Mouse (Mus musculus) c-Kit-positive CD71-positive TER-119-negative erythroid progenitor cells, embryonic 14.5 days (primary cell): ENCODE data around the gene Nfe2l3.
"Not testable (repeated sequence)": the region's sequence is repeated elsewhere in the genome, so short reads cannot be mapped to it uniquely, and the experiment has no call there.

Experiments
- DNase-seq: peaks from one replicate; pipeline ENCODE4 v3.0.0-alpha.2; 2013; ENCODE audit warnings: low read depth

The Nfe2l3 gene

DNA sequence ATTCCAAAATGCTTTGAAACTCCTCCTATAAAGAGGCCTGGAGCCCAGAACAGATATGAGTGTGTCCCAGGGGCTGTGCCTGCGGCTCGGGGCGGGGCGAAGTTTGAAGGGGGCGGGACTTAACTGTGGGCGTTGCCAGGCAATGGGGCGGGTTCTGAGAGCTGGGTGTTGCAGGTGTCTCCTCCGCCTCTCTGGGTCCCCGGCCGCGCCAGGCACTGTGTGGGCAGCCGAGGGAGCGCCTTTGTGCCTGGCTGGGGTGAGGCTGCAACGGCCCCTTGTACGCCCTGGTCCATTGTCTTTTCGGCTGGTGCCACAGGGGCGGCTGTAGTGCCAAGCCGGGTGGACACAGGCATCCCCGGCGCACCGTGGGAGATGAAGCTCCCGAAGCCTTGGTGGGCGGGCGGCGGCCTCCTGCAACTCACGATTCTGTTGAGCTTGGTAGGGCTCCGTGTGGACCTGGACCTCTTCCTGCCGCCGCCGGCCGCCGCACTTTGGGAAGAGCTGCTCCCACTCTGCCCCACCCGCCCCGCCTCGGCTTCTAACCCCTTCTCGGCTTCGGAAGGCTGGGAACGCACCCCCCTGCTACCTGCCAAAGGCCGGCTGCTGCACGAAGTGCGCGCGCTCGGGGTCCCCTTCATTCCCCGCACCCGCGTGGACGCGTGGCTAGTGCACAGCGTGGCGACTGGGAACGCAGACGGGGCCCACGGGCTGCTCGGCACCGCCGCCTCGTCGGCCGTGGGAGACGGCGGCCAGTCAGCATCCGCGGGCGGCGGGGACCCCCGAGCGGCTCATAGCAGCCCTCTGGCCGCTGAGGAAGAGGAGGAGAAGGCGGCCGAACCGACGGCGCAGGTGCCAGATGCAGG, at the start of gene Nfe2l3:
Gene Nfe2l3 (plus strand): TSS at position 136 of the 863 bp plus-strand sequence.
- DNase-seq, result peak; percentile 67

DNA sequence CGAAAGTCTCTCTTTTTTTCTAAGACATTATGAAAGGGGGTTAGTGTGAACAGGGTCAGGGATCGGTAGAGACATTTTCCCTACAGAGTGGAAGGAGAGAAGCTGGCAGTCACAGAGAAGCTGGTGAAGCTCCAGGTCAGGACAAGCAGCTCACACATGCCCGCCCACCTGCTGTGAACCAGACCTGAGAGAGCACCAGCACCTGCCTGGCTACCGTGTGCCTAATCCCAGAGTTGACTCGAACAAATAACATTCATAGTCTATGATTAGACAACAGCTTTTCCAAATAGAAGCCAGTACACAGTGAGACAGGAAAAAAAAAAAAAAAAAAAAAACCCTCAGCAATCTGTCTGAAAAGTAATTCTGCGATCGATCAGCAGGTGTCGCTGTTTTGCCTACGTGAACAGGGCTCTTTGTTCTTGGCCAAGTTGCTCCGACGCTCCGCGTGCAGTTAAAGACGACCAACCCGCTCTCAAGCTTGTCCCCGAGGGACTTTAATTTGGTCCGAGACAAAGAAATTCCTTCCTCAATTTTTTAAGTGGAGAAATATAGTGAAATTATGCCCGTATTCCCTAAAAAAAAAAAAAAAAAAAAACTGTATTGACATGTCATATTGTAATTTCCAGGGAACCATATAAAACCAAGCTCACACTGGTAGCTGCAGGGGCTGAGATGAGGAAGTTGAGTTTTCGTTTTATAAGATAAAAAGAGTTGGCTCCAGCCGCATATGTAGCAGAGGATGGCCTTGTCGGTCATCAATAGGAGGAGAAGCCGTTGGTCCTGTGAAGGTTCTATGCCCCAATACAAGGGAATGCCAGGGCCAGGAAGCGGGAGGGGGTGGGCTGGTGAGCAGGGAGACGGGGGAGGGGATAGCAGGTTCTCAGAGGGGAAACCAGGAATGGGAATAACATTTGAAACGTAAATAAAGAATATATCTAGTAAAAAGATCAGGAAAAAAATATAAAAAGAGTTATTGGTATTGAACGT, 48.4 kb upstream of the Nfe2l3 start:
- peak; percentile 84 for DNase-seq

DNA sequence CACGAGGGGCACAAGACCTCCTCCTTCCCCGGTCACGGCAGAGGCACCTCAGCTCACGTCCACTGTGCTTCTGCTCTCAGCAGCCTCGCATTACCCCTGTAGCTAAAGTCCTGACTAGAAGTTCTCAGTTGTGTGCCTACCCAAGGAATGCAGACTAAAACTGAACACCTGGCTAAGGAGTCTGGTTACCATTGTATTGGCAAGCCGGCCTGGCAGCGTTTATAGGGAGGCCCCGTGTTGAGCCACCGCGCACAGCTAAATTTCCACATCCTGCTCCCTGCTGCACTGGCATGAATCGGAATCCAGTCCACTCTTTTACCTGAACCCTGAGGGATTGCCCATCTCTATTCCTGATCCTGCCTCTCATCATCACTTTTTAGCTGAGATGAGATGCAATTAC, 42.0 kb upstream of the Nfe2l3 start:
- DNase-seq, result no peak

DNA sequence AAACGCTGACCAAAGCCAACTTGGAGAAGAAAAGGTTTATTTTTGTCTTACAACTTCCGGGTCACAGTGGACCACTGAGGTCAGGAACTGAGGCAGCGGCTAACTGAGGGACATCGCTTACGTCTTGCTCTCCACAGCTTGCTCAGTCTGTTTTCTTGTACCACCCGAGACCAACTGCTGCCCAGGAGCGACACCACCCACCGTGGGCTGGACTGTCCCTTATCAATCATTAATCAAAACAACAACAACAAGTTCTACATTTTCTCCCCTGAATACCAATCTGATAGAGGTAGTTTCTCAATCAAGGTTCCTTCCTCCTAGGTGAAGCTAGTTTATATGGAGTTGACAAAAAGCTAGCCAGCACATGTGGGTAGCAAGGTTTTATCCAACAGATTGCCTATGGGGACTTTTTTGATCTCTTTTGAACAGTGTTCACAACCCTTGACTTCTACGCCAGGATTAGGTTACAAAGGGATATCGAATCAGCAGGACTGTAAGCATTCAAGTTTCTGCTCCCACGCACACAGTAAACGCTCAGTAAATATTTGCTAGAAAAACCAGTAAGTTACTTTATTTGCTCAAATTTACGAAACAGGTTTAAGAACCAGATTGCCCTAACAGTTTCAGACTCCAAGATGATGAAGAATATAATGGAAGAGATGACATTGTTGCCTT, 40.5 kb upstream of the Nfe2l3 start:
- no peak for DNase-seq

DNA sequence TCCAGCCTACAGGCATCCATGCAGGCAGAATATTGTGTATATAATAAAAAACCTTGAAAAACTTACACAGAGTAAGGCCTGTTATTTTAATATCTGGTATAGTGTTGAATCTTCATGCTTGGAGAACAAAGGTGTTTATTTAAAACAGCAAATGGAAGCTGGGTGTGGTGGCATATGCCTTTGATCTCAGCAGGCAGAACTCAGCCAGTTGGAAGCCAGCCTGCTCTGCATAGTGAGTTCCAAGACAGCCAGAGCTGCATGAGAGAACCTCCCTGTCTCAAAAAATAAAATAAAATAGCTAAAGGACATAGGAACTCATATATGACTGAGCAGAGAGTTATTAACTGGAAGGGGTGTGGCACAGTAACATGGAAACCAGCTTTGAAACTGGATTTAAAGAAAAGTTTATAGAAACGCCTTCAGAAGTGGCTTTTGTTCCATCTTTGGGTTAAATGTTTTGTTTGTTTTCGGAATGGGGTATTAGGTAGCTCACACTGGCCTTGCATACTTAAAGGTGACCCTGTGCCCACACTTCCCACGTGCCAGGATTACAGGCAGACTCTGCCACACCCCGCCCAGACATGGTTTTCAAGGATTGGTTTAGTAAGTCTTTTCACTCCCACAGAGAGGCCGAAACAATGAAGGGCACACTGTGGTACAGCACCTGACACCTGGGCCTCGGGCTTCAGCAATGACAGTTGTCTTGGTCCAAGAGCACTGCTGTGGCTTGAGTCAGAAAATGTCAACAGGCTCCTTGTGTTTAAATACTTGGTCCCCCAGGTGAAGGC, 38.9 kb upstream of the Nfe2l3 start:
- DNase-seq, result no peak

DNA sequence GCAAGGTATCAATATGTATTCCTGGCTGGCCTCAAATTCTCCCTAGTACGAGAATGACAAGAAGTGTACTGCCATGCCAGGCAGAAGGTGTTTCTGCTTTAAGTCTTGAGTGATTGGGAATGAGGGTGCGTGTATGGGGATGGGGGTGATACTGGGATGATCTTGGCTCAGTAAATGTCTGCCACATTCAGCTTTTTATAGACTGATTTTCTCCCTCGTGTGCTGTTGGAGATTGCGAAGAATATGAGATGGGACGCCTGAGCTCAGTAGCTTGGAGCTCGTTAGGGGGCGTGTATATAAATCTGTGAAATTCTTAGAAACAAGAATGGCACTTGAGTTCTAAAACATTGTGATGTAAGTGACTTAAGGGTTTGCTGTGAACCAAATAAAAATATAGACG, 38.1 kb upstream of the Nfe2l3 start:
- DNase-seq, result not testable (repeated sequence)

DNA sequence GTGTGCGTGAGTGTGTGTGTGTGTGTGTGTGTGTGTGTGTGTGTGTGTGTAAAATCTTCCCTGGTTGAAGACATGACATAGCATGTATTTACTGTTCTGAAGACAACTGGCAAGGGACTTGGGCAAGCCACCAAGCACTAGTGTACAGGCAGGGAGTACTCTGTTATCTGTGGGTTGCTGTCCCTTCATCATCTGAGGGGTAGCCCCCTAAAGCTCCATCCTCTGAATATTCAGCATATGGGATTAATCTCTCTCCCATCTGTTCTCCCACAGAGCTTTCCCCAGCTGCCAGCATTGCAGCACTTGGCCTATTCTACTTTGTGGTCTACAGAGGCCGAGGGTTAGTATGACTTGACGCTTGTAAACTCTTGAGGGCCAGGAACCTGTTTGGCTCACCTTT, 37.5 kb upstream of the Nfe2l3 start:
- not testable (repeated sequence) for DNase-seq

DNA sequence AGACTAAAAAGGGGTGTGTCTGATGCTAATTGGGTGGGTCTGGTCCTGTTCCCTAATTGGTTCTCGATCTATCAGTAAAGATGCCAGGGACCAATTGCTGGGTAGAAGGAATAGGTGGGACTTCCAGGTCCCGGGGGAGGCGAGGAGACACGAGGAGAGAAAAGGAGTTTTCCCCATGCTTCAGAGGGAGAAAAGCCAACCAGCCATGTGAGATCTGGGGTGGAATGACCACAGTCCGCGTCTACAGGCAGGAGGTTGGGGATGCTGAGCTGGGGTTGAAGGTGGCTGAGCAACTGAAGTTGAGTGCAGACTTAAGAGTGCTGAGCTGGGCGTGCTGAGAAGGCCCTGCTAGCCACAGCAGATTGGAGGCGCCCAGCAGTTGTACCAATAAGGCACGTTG, 37.0 kb upstream of the Nfe2l3 start:
- DNase-seq, result no peak

DNA sequence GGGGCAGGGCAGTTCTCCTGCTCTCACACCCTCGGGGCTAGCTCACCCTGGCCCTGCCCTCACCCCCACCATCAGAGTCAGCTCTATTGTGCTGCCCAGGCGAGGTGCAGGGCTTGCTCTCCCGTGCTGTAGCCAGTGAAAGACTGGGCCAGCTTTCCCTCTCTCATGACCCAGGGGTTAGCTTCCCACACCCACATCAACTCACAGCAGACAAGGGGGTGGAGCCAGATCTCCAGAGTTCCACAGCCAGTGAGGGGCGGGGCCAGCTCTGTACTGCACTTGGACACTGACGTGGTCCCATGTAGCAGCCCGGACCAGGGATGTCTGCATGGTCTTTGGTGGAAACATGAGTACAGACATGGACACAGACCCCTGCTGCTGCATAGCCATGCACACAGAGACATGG, 33.4 kb upstream of the Nfe2l3 start:
- DNase-seq, result no peak

DNA sequence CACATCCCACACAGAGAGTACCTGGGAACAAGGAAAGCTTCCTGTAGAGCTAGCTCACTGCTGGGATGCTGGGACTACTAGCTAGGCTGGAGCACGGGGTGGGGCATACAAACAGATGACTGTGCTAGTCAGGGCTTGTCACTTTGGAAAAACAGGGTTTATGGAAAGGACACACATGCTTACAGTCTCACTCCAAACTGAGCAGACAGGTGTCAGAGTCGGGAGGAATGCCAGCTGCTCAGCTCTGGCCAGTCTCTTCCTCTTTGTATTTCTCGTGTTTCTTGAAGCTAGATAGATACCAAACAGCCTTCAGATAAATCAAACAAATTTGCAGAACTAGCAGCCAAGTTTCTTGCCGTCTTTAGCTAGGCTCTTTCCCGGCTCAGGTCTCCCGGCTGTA, 31.2 kb upstream of the Nfe2l3 start:
- no peak for DNase-seq

DNA sequence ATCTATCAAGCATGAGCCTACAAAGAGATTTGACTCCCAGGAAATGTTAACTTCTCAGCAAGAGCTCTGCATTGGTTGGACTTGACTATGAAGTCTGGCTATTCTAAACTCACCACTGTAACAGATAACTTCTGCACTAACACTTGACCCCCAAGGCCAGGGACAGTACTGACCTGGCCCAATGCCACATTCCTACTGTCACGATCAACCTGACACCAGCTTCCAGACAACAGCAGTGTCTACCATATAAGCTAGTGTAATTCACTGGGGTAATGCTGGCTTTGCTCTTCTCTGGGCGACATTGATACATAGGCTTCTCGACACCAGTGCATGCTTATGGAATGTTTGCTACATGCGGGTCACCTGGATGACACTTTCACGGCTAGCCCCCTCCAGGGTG, 28.9 kb upstream of the Nfe2l3 start:
- no peak for DNase-seq

DNA sequence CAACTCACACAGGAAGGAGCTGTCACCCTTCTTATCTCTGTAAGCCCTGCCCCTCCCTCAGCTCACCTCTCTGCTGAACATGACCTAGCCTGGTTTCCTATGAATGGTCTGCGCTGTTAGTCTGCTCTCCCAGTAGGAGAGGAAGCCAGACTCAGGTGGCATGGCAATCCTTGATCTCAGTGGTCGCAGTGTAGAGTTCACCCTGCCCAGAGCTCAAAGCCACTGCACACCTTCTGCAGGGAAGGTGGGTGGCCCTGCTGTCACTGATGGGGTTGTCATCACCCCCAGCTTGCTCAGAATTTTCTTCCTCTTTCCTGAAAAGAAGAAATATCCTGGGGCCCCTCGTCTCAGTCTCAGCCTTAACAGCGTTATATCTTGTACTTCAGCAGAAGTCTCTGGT, 28.0 kb upstream of the Nfe2l3 start:
- no peak for DNase-seq

DNA sequence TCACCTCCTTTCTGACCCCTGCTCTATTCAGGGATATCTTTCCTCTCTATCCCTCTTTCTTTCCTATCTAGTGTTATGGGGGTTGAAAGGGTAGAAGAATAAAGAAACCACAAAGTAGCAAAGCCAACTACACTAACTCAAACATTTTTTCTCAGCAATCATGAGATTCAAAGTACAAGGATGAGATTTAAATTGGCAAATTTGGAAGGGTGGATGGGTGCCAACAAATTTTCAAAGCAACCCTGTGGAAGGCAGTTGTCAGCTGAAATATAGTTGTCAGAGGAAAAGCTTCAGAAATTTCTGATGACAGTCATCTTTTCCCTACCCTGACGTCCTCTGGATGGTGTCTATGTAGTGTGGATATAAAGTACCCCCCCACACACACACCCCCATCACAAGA, 16.0 kb upstream of the Nfe2l3 start:
- no peak for DNase-seq

DNA sequence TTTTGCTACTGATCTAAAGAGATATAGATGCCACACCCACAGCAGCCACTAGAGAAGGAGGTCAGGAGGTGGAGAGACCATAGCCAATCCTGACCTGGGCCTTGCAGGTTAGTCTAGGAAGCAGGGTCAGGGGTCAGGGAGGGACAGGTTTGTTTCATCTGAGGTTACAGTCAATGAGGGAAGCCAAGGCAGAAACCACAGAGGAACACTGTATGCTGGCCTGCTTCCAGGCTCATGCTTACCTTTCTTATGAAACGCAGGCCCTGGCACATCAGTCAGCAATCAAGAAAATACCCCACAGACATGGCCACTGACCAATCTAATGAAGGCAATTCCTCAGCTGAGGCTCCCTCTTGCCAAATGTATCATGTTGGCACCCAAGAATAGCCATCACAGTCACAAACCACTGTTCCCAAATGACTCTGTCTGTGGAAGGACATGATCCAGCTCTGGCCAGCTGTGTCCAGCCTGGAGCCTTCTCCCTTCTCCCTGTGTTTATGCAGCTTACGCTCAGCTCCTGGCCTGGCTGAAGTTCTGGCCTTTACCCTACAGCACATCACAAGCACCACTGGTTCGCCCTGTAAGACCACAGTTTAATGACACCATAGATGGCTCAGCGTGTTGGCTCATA, 15.0 kb upstream of the Nfe2l3 start:
- DNase-seq, result no peak

DNA sequence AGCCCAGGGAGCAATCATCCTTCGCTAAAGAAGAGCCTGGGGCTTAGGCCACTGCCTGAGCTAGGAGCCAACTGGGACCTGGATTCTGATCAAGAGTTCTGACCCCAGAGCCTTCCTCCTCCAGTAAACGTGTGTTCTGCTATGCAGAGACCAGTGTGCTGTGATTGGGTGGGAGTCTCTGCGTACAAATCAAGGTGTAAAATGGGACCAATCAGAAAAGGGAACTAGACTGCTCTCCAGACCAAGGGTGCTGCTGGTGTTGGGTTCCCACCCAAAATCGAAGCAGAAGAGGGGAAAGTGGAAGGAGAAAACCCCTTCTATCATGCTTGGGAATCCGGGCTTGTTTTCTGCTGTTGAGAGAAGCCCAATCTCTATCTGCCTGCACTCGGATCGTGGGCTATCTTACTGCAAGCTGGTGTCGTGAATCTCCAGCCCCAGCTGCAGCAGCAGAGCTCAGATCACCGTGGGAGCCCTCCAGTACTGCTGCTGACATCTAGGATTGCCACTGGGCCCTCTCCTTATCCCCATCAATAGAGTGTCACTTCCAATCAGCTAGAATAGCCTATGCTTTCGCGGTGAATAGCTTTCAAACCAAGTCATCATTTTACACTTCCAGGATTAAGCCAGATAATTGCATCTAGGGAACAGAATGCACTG, 8.9 kb upstream of the Nfe2l3 start:
- DNase-seq, result no peak

DNA sequence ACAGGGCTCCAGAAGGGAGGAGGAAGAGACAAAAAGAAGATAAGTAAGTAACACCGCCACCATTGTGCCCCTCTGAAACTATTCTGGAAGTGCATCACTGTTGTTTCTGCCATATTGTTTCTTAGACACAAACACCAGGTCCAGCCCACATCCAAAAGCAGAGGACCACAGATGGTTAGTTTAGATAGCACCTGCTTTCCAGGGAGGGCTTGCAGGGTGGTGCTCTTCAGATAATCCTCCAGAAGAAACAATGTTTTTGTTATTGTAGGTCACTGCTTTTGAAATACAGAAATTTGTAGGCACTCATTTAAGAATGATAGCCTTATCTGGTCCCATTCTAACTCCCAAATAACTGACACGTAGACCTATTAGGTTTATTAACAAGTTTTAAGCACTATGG, 7.9 kb upstream of the Nfe2l3 start:
- peak; percentile 33 for DNase-seq

DNA sequence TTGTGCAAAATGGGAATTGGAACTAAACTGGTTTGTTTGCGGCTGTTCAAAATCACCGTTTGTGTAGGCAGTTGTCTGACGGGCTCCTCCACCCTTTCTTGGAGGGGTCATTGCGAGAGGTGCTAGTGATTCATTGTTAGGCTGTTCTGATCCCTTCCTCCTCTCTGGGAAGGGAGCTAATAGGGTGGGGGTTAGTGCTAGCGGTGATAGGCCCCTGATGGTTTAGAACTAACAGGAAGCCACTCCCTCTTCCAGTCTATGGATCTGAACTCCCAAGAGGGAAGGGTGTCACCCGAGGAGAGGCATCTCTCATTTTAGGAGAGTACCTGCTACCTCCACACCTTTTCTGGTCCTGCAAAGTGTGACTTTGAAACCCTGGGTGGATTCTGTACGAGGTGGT, 1.8 kb downstream of the Nfe2l3 start:
- DNase-seq, result no peak

DNA sequence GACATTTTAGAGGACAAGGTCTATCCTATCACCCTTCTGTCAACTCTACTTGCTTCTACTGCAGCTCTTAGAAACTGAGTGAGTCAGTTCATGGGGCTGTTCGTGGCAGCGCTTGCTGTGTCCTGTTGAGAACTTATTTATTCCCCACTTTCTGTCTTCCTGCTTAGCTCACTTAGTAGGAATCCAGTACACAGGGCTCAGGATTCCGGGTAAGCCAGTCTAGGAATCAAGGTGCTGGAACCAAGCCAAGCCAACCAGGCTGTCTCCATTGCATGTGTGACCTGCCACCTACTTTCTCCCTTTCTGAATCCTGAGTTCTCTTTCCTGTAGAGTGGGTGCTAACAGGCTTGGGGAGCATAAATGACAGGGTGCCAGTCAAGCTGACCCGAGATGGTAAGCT, 5.2 kb downstream of the Nfe2l3 start:
- DNase-seq, result no peak

DNA sequence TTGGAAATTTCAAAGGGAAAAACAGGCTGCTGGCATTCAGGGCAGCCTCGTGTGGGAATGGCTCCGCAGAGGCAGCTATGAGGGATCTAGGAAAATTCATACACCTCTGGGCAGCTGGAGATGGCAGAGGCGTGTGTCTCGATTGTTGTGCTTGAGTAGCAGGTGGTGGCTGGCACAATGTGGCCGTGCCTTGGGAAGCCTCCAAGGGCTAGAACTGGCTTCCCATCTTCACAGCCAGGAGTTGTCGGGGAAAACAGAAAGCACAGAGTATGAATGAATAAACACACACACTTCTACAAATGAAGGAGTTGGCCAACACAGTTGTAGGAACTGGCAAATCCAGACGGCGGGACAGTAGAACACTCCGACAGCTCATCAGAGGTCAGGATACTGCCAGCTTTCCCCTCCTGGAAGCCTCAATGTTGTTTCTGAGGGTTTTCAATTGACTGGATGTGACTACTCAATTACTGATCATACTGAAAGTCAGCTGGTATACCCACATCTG, 6.4 kb downstream of the Nfe2l3 start:
- DNase-seq, result no peak

DNA sequence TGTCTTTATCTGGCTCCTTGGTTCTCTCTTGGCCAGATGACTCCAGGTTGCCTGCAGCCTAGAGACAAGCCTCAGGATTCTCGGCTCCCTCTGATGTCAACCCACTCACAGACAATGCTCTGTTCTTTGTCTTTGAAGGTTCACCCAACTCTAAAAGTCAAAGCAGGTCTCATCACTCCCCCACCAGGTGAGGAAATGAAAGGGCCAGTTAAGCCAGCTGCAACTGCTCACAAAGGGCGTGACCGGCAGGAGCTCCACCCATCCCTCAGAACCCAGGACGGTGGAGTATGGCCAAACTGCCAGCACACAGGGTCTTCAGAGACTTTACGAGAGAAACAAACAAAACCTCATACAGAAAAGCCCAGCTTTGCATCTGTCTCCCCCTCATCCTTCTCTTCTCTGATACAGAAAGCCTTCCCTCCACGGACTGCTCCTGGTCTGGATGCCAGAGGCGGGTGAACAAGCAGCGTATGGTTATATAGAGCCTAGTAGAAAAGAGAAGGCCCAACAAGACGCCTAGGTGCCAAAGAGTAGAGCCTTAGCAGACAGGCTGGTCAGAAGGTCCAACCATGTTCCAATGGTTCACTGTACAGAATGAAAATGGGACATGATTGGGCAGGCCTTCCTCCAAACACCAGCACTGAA, 9.8 kb downstream of the Nfe2l3 start:
- DNase-seq, result no peak
